Mouse (Mus musculus) forebrain, embryonic 16.5 days (tissue): ENCODE measurements around the gene Gm20388. TPM values are rescaled to one million over a fixed set of nuclear protein-coding genes. Genes with fewer than 3 reads are reported as not detected.

Experiments used
- ATAC-seq: fragments of 200-750 bp; cut with Nextera tagmentation; 2 replicates; pipeline ENCODE4 v1.8.0; 2017; ENCODE audit warnings: mild to moderate bottlenecking, moderate library complexity
- H3K27ac ChIP-seq: fragments of 300-500 bp; sonication (generic); 2 replicates; pipeline ENCODE4 v1.5.1; 2014; ENCODE audit warnings: low read length, control low read depth
- H3K27me3 ChIP-seq: fragments of 300-500 bp; sonication (generic); replicated peaks from 2 replicates; pipeline ENCODE4 v1.6.1; 2014; ENCODE audit warnings: low read length; ENCODE audit not compliant: control insufficient read depth, insufficient read depth
- H3K36me3 ChIP-seq: fragments of 300-500 bp; sonication (generic); 2 replicates; pipeline ENCODE4 v1.6.1; 2014; ENCODE audit not compliant: control insufficient read depth, insufficient read depth
- H3K4me1 ChIP-seq: fragments of 300-500 bp; sonication (generic); replicated peaks from 2 replicates; pipeline ENCODE4 v1.6.1; 2014; ENCODE audit warnings: low read length; ENCODE audit not compliant: control insufficient read depth, insufficient read depth
- H3K4me2 ChIP-seq: fragments of 300-500 bp; sonication (generic); 2 replicates; pipeline ENCODE4 v1.6.1; 2014; ENCODE audit warnings: mild to moderate bottlenecking, low read length, control low read depth
- H3K4me3 ChIP-seq: fragments of 300-500 bp; sonication (generic); replicated peaks from 2 replicates; pipeline ENCODE4 v1.5.1; 2014; ENCODE audit warnings: mild to moderate bottlenecking, low read length, control low read depth
- H3K9ac ChIP-seq: fragments of 300-500 bp; sonication (generic); replicated peaks from 2 replicates; pipeline ENCODE4 v1.6.1; 2014; ENCODE audit warnings: low read depth, low read length, control low read depth
- H3K9me3 ChIP-seq: fragments of 300-500 bp; sonication (generic); 2 replicates; pipeline ENCODE4 v1.6.1; 2016; ENCODE audit warnings: low read length; ENCODE audit not compliant: control insufficient read depth
- WGBS: fragments of 180-500 bp; shearing (Covaris S2); extraction: QIAGEN DNeasy Blood & Tissue Kit; methylation state at CpG from one replicate; pipeline ENCODE4 v1.1.7; 2014; 5-methylcytosine and 5-hydroxymethylcytosine counted together
- polyA plus RNA-seq: library from polyadenylated mRNA; unstranded; fragments of >200 nt; fragmentation: Nextera tagmentation; extraction: Ambion mirVana; gene quantifications from 2 replicates; pipeline ENCODE4 v1.2.1, GENCODE M21; 2015

Gm20388 gene
- polyA plus RNA-seq, 1 experiment from 2014 or later, result 4.7 TPM

DNA sequence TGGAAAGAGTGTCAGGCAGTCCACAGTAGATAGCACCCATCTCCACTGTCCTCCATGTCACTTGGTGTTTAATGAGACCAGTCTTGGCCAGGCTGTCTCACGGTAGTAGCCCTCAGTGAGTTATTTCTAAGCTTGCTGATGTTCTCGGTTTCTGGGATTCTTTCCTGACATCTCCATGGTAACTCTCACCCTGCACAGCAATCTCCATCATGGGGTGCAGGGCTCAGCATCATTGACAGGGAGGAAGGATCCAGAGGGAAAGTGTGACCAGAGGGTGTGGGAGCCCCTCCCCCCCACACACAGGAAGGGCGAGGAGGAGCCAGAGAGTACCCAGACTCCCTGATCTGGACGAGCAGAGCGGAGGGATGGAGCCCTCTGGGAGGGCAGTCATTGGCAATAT lies 4232.4 kb downstream of the Gm20388 start:
- Histone ChIP-seq H3K4me1 (peaks cover 36% of the 10 kb centered on the region), H3K36me3 (no peaks in the 10 kb centered on the region), H3K4me3 (no peak overlapping the region), H3K9ac (no peak overlapping the region), H3K27me3 (no peaks in the 10 kb centered on the region), H3K9me3 (no peaks in the 10 kb centered on the region), H3K27ac (no peak overlapping the region), H3K4me2 (no peak overlapping the region)
- WGBS, result 41% methylated on average over 5 of the region's 5 CpGs
- no peak for ATAC-seq

DNA sequence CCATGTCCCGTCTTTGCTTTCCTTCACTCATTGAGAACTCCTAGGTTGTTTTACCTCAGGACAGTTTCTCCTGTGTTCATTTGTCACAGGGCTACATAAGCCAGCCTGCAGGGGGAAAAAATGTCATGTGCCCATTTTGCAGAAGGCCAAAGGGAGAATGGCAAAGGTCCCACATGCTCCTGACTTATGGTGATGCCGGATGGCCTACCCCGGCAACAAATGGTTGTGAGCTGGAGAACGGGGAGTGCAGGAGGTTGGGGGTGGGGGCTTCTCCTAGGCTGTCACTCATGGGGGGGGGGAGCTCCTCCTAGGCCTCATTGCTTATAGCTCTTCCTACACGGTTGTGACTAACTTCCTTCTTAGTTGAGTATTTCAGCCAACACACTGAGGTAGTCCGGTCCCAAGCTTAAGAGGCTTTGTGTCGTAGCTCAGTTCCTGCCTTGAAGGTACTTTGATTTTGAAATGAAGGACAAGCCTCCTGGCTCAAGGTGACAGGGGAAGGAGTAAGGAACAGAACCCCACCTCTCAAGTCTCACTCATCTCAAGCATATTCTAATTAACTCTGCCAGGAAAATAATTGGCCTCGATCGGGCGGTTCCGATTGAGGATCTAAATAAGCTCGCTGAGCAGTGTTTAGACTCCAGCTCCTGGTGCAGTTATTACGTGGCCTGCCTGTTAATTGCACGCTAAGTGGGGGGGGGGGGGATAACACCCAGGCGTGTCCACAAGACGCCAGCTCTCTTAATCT lies 4233.4 kb downstream of the Gm20388 start:
- Histone ChIP-seq H3K4me2 (peak overlapping the region; percentile 27; the same call in 1 of the 2 replicates), H3K9ac (no peak overlapping the region), H3K9me3 (no peaks in the 10 kb centered on the region), H3K27ac (no peak overlapping the region), H3K27me3 (no peaks in the 10 kb centered on the region), H3K36me3 (no peaks in the 10 kb centered on the region), H3K4me3 (no peak overlapping the region), H3K4me1 (peaks cover 36% of the 10 kb centered on the region)
- WGBS, result 31% methylated on average over 16 of the region's 16 CpGs
- ATAC-seq, result no peak

DNA sequence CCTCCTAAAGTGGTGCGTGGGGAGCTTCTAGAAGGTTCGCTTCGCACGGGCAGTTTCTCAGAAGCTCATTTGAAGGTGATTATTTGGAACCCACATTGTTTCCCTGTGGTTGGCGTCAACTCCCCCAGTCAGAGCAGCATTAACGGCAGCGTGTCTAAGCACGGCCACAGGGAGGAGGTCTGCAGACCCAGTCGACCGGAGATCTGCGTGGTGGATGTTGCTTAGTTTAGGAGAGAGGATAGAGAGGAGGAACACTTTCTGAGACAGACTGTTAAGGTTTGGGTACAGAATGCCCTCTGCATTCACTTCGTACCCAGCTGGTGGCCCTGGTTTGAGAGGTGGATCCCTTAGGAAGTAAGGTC lies 4234.0 kb downstream of the Gm20388 start:
- Histone ChIP-seq H3K36me3 (no peaks in the 10 kb centered on the region), H3K4me1 (peaks cover 36% of the 10 kb centered on the region), H3K4me3 (no peak overlapping the region), H3K27ac (no peak overlapping the region), H3K9me3 (no peaks in the 10 kb centered on the region), H3K4me2 (peak overlapping the region; percentile 27; the same call in 1 of the 2 replicates), H3K27me3 (no peaks in the 10 kb centered on the region), H3K9ac (no peak overlapping the region)
- no peak for ATAC-seq
- WGBS, result 26% methylated on average over 12 of the region's 12 CpGs

DNA sequence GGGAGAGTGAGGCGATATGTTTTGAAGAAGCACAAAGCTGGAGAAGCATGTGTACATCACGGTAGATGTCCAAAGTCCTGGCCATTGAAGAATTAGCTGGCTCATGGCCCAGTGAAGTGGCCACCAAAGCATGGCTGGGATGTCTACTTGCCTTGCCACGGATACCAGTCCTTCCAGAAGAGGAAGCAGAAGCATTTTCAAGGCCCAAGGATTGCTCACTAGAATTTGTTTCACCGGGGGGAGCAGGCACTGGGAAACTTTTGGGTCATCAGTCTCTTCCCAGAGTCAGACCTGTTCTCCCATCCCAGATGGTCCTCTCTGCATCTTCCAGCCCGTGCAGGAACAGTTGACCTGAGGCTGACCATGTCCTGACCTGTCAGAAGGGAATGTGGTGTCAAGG lies 4235.6 kb downstream of the Gm20388 start:
- WGBS, result 84% methylated on average over 5 of the region's 5 CpGs
- no peaks in the 10 kb centered on the region for H3K27me3 ChIP-seq
- H3K36me3 ChIP-seq, result no peaks in the 10 kb centered on the region

GRCm38 (mm10) chr8:124150009-124150408 lies 4239.4 kb downstream of the Gm20388 start:
- WGBS, result 86% methylated on average over 11 of the region's 11 CpGs

More for the DNA sequence above, 4235.6 kb downstream of the Gm20388 start:
- no peak overlapping the region for H3K4me2 ChIP-seq
- no peak overlapping the region for H3K9ac ChIP-seq
- H3K4me3 ChIP-seq, result no peak overlapping the region
- H3K27ac ChIP-seq, result no peak overlapping the region
- H3K9me3 ChIP-seq, result no peaks in the 10 kb centered on the region
- ATAC-seq, result no peak
- H3K4me1 ChIP-seq, result peaks cover 23% of the 10 kb centered on the region

GRCm38 (mm10) chr8:124150536-124150935 lies 4239.9 kb downstream of the Gm20388 start:
- Histone ChIP-seq H3K27ac (no peak overlapping the region), H3K4me2 (no peak overlapping the region), H3K9ac (no peak overlapping the region), H3K4me3 (no peak overlapping the region), H3K27me3 (no peaks in the 10 kb centered on the region), H3K36me3 (no peaks in the 10 kb centered on the region), H3K9me3 (no peaks in the 10 kb centered on the region), H3K4me1 (no peaks in the 10 kb centered on the region)
- ATAC-seq, result no peak
- 91% methylated on average over 5 of the region's 5 CpGs for WGBS

More at GRCm38 (mm10) chr8:124150009-124150408, 4239.4 kb downstream of the Gm20388 start:
- Histone ChIP-seq H3K4me3 (no peak overlapping the region), H3K27me3 (no peaks in the 10 kb centered on the region), H3K9ac (no peak overlapping the region), H3K27ac (no peak overlapping the region), H3K4me2 (no peak overlapping the region), H3K4me1 (no peaks in the 10 kb centered on the region), H3K36me3 (no peaks in the 10 kb centered on the region), H3K9me3 (no peaks in the 10 kb centered on the region)
- no peak for ATAC-seq

DNA sequence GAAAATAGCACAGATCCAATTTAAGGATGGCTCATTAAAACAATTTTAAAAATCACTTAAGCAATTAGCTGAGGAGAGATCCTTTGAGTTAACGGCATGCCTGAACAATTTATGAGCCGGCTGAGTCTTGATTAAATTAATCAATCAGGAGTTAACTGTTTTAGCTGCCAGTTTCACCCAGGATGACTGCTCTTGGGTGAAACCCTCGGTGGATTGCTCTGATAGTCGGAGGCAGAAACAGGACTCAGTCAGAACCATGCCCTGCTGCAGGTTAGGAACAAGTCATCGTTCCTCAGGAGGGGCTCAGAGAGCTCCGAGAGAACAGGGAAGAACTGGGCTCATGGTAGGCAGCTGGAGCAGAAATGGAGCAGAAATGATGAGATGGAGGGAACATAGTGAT lies 4241.2 kb downstream of the Gm20388 start:
- Histone ChIP-seq H3K9me3 (no peaks in the 10 kb centered on the region), H3K36me3 (no peaks in the 10 kb centered on the region), H3K4me1 (no peaks in the 10 kb centered on the region), H3K27me3 (no peaks in the 10 kb centered on the region), H3K4me3 (no peak overlapping the region), H3K4me2 (no peak overlapping the region), H3K9ac (no peak overlapping the region), H3K27ac (no peak overlapping the region)
- no peak for ATAC-seq
- WGBS, result 53% methylated on average over 6 of the region's 6 CpGs

GRCm38 (mm10) chr8:124152771-124153170 lies 4242.1 kb downstream of the Gm20388 start:
- no peaks in the 10 kb centered on the region for H3K9me3 ChIP-seq
- H3K27ac ChIP-seq, result no peak overlapping the region
- no peaks in the 10 kb centered on the region for H3K36me3 ChIP-seq
- H3K27me3 ChIP-seq, result no peaks in the 10 kb centered on the region
- no peaks in the 10 kb centered on the region for H3K4me1 ChIP-seq
- no peak overlapping the region for H3K9ac ChIP-seq
- WGBS, result 92% methylated on average over 8 of the region's 8 CpGs
- no peak overlapping the region for H3K4me3 ChIP-seq
- H3K4me2 ChIP-seq, result no peak overlapping the region
- no peak for ATAC-seq

GRCm38 (mm10) chr8:124156324-124156723 lies 4245.7 kb downstream of the Gm20388 start:
- no peaks in the 10 kb centered on the region for H3K36me3 ChIP-seq
- no peak overlapping the region for H3K4me3 ChIP-seq
- WGBS, result 84% methylated on average over 7 of the region's 7 CpGs
- H3K4me1 ChIP-seq, result no peaks in the 10 kb centered on the region
- no peaks in the 10 kb centered on the region for H3K9me3 ChIP-seq
- no peak overlapping the region for H3K27ac ChIP-seq
- no peaks in the 10 kb centered on the region for H3K27me3 ChIP-seq
- H3K9ac ChIP-seq, result no peak overlapping the region
- no peak for ATAC-seq
- no peak overlapping the region for H3K4me2 ChIP-seq

DNA sequence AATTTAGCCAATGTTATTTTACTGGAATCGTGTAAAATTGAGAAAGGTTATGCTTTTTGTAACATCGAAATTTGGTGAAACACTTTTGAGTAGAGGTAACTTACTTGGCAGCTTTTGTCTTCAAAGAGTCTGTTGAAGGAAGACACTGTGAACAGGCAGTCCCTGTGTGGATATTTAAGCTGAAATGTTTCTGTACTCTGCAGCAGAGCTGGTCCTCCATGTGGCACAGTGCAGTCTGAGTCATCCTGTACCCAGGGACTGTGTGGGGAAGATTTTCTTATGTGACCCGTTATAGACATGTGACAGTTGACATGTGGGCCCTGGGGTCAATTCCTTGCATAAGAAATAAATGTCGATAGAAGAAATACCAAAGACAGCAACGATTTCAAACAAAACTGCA lies 4251.0 kb downstream of the Gm20388 start:
- no peak for ATAC-seq
- Histone ChIP-seq H3K27me3 (no peaks in the 10 kb centered on the region), H3K9ac (no peak overlapping the region), H3K4me2 (no peak overlapping the region), H3K4me3 (no peak overlapping the region), H3K9me3 (no peaks in the 10 kb centered on the region), H3K27ac (no peak overlapping the region), H3K4me1 (no peaks in the 10 kb centered on the region), H3K36me3 (no peaks in the 10 kb centered on the region)
- 85% methylated on average over 5 of the region's 5 CpGs for WGBS
